Mouse (Mus musculus) lung, postnatal 0 days (tissue): Measurements from ENCODE around the gene Tmbim6.
A peak's percentile ranks its signal among the peaks of the same experiment; 100 is the strongest.

ENCODE experiments used
- CTCF ChIP-seq: IDR thresholded peaks from 2 replicates; pipeline ENCODE4 v1.5.1; 2016; ENCODE audit warnings: antibody characterized with exemption, mild to moderate bottlenecking
- EP300 ChIP-seq: IDR thresholded peaks from 2 replicates; pipeline ENCODE4 v1.6.1; 2016; ENCODE audit warnings: antibody characterized with exemption, mild to moderate bottlenecking, control low read depth

DNA sequence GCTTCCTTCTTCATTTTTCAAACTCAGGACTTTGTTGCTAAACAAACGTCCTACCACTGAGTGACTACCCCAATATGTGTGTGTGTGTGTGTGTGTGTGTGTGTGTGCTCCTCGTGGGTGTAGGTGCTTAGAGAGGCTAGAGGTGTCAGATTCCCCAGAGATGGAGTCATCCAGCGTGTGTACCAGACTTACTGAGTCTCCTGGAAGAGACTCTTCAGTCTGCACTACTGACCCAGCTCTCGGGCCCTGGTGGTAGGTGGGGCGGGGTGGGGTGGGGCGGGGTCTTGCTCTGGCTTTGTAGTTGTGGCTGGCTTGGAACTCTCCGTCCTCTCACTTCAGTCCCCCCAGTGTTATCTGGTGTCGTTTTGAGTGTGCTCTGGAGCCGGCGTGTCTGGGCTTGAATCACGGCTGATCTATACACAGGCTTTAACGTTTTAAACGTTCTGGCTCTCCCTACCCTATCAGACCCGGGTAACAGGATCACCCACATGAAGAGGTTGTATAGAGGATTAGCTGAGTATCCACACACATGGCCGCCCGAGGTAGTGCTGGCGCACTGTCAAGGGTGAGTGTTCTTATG lies 25.1 kb downstream of the Tmbim6 start:
- TF ChIP-seq CTCF (no peak), EP300 (peak; percentile 33)
